Mouse (Mus musculus) spleen, embryonic (tissue): ENCODE results near the gene Stpg4.

ENCODE experiments used
- CTCF ChIA-PET: fragments of 350-600 bp; sonication (Branson Sonifier 250); formaldehyde crosslinking; loops from one replicate; lab custom pipeline; 2022; lab: Charles Lee

The Stpg4 gene

GRCm38 (mm10) chr17:87352106-87352897, 75.2 kb downstream of the Stpg4 start:
- CTCF ChIA-PET, result interaction anchor here (0.7 kb wide), 1 partner anchor 787 kb away, joined by 3 read pairs; no protein-coding TSS in a partner anchor

- CTCF ChIA-PET, result interaction anchor here (0.7 kb wide), 1 partner anchor 786 kb away, joined by 3 read pairs; no protein-coding TSS in a partner anchor
Measured at GRCm38 (mm10) chr17:87351241-87352105, 76.1 kb downstream of the Stpg4 start.

- CTCF ChIA-PET, result no interaction called here
Measured at GRCm38 (mm10) chr17:87350471-87351240, 76.9 kb downstream of the Stpg4 start.

- CTCF ChIA-PET, result no interaction called here
Measured at GRCm38 (mm10) chr17:87349575-87349974, 78.0 kb downstream of the Stpg4 start.

- CTCF ChIA-PET, result no interaction called here
Measured at GRCm38 (mm10) chr17:87349069-87349468, 78.5 kb downstream of the Stpg4 start.

- CTCF ChIA-PET, result no interaction called here
Measured at GRCm38 (mm10) chr17:87348353-87348752, 79.2 kb downstream of the Stpg4 start.

- CTCF ChIA-PET, result no interaction called here
Measured at GRCm38 (mm10) chr17:87345252-87345593, 82.3 kb downstream of the Stpg4 start.

- CTCF ChIA-PET, result no interaction called here
Measured at GRCm38 (mm10) chr17:87344441-87345251, 82.9 kb downstream of the Stpg4 start.

GRCm38 (mm10) chr17:87343060-87343703, 84.4 kb downstream of the Stpg4 start:
- CTCF ChIA-PET, result interaction anchor here (0.7 kb wide), 1 partner anchor 52 kb away, joined by 3 read pairs; no protein-coding TSS in a partner anchor
